23 mouse cellular contexts compared by ENCODE assay signal in the genomic region with DNA sequence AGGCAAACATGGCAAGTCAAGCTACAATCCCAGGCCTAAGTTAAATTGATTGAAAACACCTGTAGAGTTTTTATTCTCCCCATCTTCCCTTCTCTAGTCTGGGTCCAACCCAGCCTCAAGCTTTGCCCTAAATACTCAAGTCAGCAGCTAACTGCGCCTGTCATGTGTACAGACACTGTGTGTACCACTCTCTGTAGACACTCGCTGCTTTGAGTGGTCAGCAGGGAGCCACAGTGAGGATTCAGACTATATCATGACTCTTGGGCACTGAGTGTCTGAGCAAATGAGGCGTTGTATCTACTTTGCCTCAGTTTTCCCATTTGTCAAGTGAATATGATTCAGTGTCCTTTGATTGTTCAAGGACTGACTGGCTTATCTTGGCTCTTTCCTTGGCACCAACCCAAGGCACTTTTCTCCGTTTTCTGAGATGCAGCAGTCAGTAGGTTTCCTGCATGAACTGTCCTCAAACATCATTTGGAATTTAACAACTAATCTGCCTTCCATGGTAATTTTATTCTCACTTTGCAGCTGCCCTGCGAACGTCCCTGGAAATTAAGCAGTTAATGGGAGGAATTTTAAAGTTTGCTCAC. TPM values are rescaled to one million over a fixed set of nuclear protein-coding genes. Genes with fewer than 3 reads are reported as not detected.
"Had no signal": no experiment of that assay in that cellular context is flagged by ENCODE, and none has a peak within 500 bp of the region (broad histone marks: within the 10 kb centered on the region; RNA-seq: fewer than 3 reads in every experiment).

No protein-coding gene starts in this region.

- H3K9me3 ChIP-seq: stomach, embryonic 15.5 days had no signal

- H3K36me3 ChIP-seq: limb, embryonic 13.5 days; stomach, embryonic 15.5 days had no signal

- DNase-seq: kidney, adult 9 months; kidney, postnatal 36 days; layer of hippocampus, adult 9-11 months; left cerebral cortex, postnatal 4 days; lung, adult 18-20 months; lung, postnatal 36 days; right cerebral cortex, postnatal 14 days; thymus, adult 2 months; thymus, postnatal 4 days had no signal

- ATAC-seq: lung, postnatal 0 days; midbrain, embryonic 16.5 days had no signal

- H3K4me2 ChIP-seq: limb, embryonic 13.5 days; stomach, embryonic 15.5 days had no signal

- H3K27me3 ChIP-seq: limb, embryonic 13.5 days; stomach, embryonic 15.5 days had no signal

- H3K9ac ChIP-seq: limb, embryonic 13.5 days; liver, embryonic 14.5 days; stomach, embryonic 15.5 days had no signal

- H3K4me3 ChIP-seq: limb, embryonic 13.5 days; midbrain, embryonic 10.5 days; stomach, embryonic 15.5 days had no signal

- H3K27ac ChIP-seq: kidney, postnatal 0 days; limb, embryonic 13.5 days; liver, embryonic 14.5 days; midbrain, embryonic 10.5 days; stomach, embryonic 15.5 days had no signal

RNA-seq across cellular contexts. Expression of gene Gm17571, which starts 13.0 kb away (rescaled TPM):
- total RNA-seq: layer of hippocampus, adult 18-20 months; left cerebral cortex, postnatal 10 days; left cerebral cortex, postnatal 4 days; liver, adult 2 months; megakaryocyte, adult 5-6 weeks had no signal
- polyA plus RNA-seq: kidney, postnatal 0 days; limb, embryonic 13.5 days; liver, adult 2 months; liver, embryonic 14.5 days; lung, postnatal 0 days; midbrain, embryonic 10.5 days; midbrain, embryonic 16.5 days; neural tube, embryonic 14.5 days; spleen, adult 2 months; stomach, embryonic 15.5 days; testis, adult 2 months; thymus, adult 2 months had no signal
